ENCODE assay signal across 15 mouse cellular contexts in the genomic region with DNA sequence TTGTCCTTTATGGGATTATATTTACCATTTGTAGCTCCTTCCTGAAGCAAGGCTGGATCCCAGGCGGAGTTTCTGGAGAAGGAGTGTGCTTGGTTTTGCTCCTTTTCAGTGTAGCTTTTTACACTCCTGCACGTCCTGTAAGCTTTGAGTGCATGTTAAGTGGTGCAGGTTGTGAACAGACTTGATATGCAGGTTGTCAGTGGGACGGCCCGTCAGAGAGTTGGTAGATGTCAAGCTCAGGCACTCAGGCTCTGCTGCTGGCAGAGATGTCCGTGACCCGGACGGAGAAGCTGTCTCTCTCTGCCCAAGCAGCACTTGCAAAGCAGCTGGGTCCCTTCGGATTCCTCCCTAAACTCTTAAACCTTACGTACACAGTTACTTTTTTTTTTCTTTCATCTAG.
"Had no signal": no experiment of that assay in that cellular context is flagged by ENCODE, and none has a peak within 500 bp of the region (broad histone marks: within the 10 kb centered on the region; RNA-seq: fewer than 3 reads in every experiment).

No protein-coding gene starts in this region.

- DNase-seq: kidney, adult 18-20 months; kidney, postnatal 10 days; kidney, postnatal 4 days; left cerebral cortex, postnatal 4 days; lung, postnatal 10 days; lung, postnatal 4 days; right cerebral cortex, postnatal 14 days; thymus, adult 2 months; thymus, postnatal 25 days had no signal

- ATAC-seq: midbrain, embryonic 16.5 days had no signal

- H3K27ac ChIP-seq: layer of hippocampus, adult 2 months; limb, embryonic 13.5 days; midbrain, embryonic 12.5 days; stomach, embryonic 15.5 days had no signal

- H3K9me3 ChIP-seq: limb, embryonic 13.5 days; midbrain, embryonic 12.5 days; stomach, embryonic 15.5 days had no signal

- H3K27me3 ChIP-seq: limb, embryonic 13.5 days; midbrain, embryonic 12.5 days; stomach, embryonic 15.5 days had no signal

- H3K4me1 ChIP-seq: stomach, embryonic 15.5 days had no signal

- H3K9ac ChIP-seq: limb, embryonic 13.5 days; midbrain, embryonic 12.5 days; stomach, embryonic 15.5 days had no signal

- H3K4me3 ChIP-seq: layer of hippocampus, adult 2 months; limb, embryonic 13.5 days; midbrain, embryonic 12.5 days; stomach, embryonic 15.5 days had no signal

- H3K4me2 ChIP-seq: limb, embryonic 13.5 days; liver, embryonic 11.5 days; midbrain, embryonic 12.5 days; stomach, embryonic 15.5 days had no signal
